Mouse (Mus musculus) embryonic facial prominence, embryonic 13.5 days (tissue): ENCODE data around the gene Olfr6. TPM values are rescaled to one million over a fixed set of nuclear protein-coding genes. Genes with fewer than 3 reads are reported as not detected.
"Not testable (repeated sequence)": the region's sequence is repeated elsewhere in the genome, so short reads cannot be mapped to it uniquely, and the experiment has no call there.

Experiments
- ATAC-seq: fragments of 200-750 bp; cut with Nextera tagmentation; 2 replicates; pipeline ENCODE4 v1.8.0; 2017; ENCODE audit warnings: low read depth; ENCODE audit not compliant: insufficient number of reproducible peaks, insufficient read depth, low FRiP score, low TSS enrichment
- H3K27ac ChIP-seq: fragments of 300-500 bp; sonication (generic); 2 replicates; pipeline ENCODE4 v1.5.1; 2015; ENCODE audit warnings: moderate library complexity, mild to moderate bottlenecking, inconsistent platforms
- H3K27me3 ChIP-seq: fragments of 300-500 bp; sonication (generic); 2 replicates; pipeline ENCODE4 v1.6.1; 2015; ENCODE audit warnings: mild to moderate bottlenecking, inconsistent platforms
- H3K36me3 ChIP-seq: fragments of 300-500 bp; sonication (generic); 2 replicates; pipeline ENCODE4 v1.6.1; 2015; ENCODE audit warnings: mild to moderate bottlenecking, inconsistent platforms
- H3K4me1 ChIP-seq: fragments of 300-500 bp; sonication (generic); 2 replicates; pipeline ENCODE4 v1.6.1; 2015; ENCODE audit warnings: inconsistent platforms
- H3K4me2 ChIP-seq: fragments of 300-500 bp; sonication (generic); 2 replicates; pipeline ENCODE4 v1.6.1; 2015; ENCODE audit warnings: moderate library complexity, mild to moderate bottlenecking, inconsistent platforms
- H3K4me3 ChIP-seq: fragments of 300-500 bp; sonication (generic); 2 replicates; pipeline ENCODE4 v1.5.1; 2015; ENCODE audit warnings: mild to moderate bottlenecking, inconsistent platforms
- H3K9ac ChIP-seq: fragments of 300-500 bp; sonication (generic); 2 replicates; pipeline ENCODE4 v1.6.1; 2015; ENCODE audit warnings: mild to moderate bottlenecking, inconsistent platforms
- H3K9me3 ChIP-seq: fragments of 300-500 bp; sonication (generic); 2 replicates; pipeline ENCODE4 v1.6.1; 2016; ENCODE audit warnings: inconsistent platforms
- WGBS: fragments of 180-500 bp; shearing (Covaris S2); methylation state at CpG from one replicate; pipeline ENCODE4 v1.1.7; 2015; ENCODE audit warnings: mixed read lengths; 5-methylcytosine and 5-hydroxymethylcytosine counted together
- polyA plus RNA-seq: library from polyadenylated mRNA; unstranded; fragments of >200 nt; fragmentation: Nextera tagmentation; extraction: Ambion mirVana; gene quantifications from 2 replicates; pipeline ENCODE4 v1.2.1, GENCODE M21; 2015

Olfr6 gene
- not detected in 2 replicates for polyA plus RNA-seq

DNA sequence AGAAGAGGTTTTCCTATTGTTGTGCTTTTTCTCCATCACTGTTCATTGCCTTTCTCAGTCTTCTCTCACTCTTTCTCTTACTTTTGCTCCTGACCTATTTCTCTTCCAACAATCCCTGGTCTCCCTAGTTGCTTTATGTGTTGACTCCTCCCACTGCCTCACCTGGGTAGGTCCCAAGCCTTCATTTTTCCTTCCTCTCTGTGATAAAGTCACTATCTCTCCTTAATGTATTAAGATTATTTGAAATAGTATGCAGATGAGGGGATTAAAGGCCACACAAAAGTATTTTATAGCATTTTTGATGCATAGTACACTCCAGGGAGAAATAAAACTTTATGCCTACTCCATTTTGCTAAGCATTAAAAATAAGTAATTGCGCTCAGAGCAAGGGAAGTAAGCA, at the start of gene Olfr6:
Gene Olfr6 (minus strand): TSS at position 101 of the 400 bp plus-strand sequence.
- 79% methylated on average over 1 of the region's 1 CpGs for WGBS
- H3K36me3 ChIP-seq: no peaks in the 10 kb centered on the region
- no peaks in the 10 kb centered on the region for H3K4me1 ChIP-seq
- no peaks in the 10 kb centered on the region for H3K27me3 ChIP-seq
- ATAC-seq: no peak
- no peak within 1 kb of the TSS for H3K4me2 ChIP-seq
- no peaks in the 10 kb centered on the region for H3K9me3 ChIP-seq
- H3K4me3 ChIP-seq: no peak within 1 kb of the TSS
- H3K9ac ChIP-seq: no peak within 1 kb of the TSS
- H3K27ac ChIP-seq: no peak within 1 kb of the TSS

DNA sequence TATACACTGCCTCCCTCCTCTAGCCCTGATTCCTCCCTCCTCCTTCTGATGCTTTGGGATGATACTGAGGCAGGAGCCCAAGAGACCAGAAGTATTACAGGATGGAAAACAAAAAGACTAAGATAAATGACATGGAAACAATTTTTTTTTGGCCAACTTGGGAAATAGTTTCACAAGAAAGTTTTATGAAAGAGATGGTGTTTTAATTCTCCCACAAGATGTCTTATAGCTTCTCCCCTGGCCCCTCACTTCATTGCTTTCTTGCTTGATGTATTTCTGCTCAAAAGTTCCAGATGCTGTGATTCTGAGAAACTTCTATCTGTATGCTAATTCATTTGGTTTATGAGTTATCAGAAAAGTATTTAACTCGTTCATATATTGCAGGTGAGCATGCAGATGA, 42.2 kb upstream of the Olfr6 start, which contains the start of gene Olfr2:
Gene Olfr2 (minus strand): TSS at position 101 of the 400 bp plus-strand sequence.
- Histone ChIP-seq H3K4me1 (no peaks in the 10 kb centered on the region), H3K4me2 (no peak within 1 kb of the TSS), H3K9ac (no peak within 1 kb of the TSS), H3K27me3 (no peaks in the 10 kb centered on the region), H3K36me3 (no peaks in the 10 kb centered on the region), H3K4me3 (no peak within 1 kb of the TSS), H3K9me3 (no peaks in the 10 kb centered on the region), H3K27ac (no peak within 1 kb of the TSS)
- ATAC-seq: no peak
- WGBS: 48% methylated on average over 1 of the region's 1 CpGs

DNA sequence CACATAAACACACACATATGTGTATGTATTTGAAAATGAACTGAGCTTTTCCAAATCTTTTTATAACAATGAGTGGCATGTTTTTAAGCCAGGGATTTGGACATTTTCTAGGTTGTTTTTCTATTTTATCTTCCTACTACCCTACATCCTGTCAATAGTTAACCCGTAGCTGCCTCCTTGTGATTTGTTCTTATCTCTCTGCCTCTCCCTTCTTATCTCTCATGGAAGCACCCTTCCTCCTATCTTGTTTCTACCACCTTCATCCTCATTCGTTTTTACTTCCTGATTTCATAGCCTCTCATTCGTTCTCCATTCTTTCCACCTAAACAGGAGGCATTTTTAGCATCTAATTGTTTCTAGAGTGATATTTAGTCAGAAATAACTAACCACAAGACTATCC, 40.4 kb upstream of the Olfr6 start:
- Histone ChIP-seq H3K27ac (no peak overlapping the region), H3K27me3 (no peaks in the 10 kb centered on the region), H3K9me3 (no peaks in the 10 kb centered on the region), H3K4me3 (no peak overlapping the region), H3K4me2 (no peak overlapping the region), H3K9ac (no peak overlapping the region), H3K36me3 (no peaks in the 10 kb centered on the region), H3K4me1 (no peaks in the 10 kb centered on the region)
- no peak for ATAC-seq
- 59% methylated on average over 3 of the region's 3 CpGs for WGBS

DNA sequence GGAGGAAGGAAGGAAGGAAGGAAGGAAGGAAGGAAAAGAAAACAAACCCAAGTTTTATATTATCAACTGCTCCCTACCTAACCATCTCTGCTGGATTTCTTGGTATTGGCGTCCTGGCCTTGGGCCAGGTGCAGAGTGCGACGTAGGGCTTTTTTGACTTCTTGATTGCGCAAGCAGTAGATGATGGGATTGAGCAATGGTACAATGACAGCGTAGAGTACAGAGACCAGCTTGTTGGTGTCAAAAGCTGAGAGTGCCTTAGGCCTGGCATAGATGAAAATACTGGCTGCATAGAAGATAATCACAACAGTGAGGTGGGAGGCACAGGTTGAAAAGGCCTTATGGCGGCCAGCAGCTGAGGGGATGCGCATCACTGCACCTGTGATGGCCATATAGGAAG, 37.1 kb upstream of the Olfr6 start:
- H3K4me1 ChIP-seq: no peaks in the 10 kb centered on the region
- no peak overlapping the region for H3K4me2 ChIP-seq
- no peaks in the 10 kb centered on the region for H3K9me3 ChIP-seq
- H3K9ac ChIP-seq: no peak overlapping the region
- H3K27ac ChIP-seq: no peak overlapping the region
- 88% methylated on average over 7 of the region's 7 CpGs for WGBS
- H3K27me3 ChIP-seq: no peaks in the 10 kb centered on the region
- H3K4me3 ChIP-seq: no peak overlapping the region
- H3K36me3 ChIP-seq: no peaks in the 10 kb centered on the region
- no peak for ATAC-seq

DNA sequence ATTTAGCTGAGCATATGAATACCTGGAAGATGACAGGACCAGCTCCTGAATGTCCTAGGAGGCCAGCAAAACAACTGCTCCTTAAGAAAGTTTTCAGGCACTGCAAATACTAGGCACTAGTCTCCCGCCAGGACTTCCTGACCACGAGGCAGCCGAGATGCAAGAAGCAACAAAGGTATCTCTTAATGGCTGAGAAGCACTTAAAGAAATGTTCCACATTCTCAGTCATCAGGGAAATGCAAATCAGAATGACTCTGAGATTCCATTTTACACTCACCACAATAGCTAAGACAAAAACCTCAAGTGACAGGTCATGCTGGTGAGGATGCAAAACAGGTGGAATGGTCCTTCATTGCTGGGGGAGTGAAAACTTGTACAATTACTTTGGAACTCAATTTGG, 21.5 kb upstream of the Olfr6 start:
- no peak for ATAC-seq
- Histone ChIP-seq H3K36me3 (no peaks in the 10 kb centered on the region), H3K4me2 (no peak overlapping the region), H3K9ac (no peak overlapping the region), H3K4me1 (no peaks in the 10 kb centered on the region), H3K27ac (no peak overlapping the region), H3K27me3 (no peaks in the 10 kb centered on the region), H3K4me3 (no peak overlapping the region), H3K9me3 (no peaks in the 10 kb centered on the region)
- WGBS: 85% methylated on average over 3 of the region's 3 CpGs

DNA sequence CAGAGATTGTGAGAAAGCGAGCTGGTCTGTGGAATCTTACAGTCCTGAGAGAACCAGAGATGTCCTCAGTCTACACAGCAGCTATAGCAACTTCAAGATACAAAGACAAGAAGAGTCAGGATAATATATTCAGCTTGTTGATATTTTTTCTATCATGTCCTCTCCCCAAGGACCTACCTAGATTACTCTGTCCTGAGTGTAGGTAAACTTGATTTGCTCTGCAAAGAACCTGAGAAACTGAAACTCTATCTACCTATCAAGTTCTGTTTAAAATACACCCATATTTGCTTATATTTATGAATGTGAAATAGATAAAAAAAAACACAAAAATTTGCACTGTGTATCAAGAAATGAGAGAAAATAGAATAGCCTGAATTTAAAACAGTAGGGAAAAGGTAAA, 11.6 kb upstream of the Olfr6 start, which contains the start of gene Olfr711:
Gene Olfr711 (minus strand): TSS at position 101 of the 400 bp plus-strand sequence.
- 59% methylated on average over 1 of the region's 1 CpGs for WGBS
- Histone ChIP-seq H3K27ac (no peak within 1 kb of the TSS), H3K36me3 (no peaks in the 10 kb centered on the region), H3K9me3 (no peaks in the 10 kb centered on the region), H3K4me1 (no peaks in the 10 kb centered on the region), H3K4me2 (no peak within 1 kb of the TSS), H3K9ac (no peak within 1 kb of the TSS), H3K4me3 (no peak within 1 kb of the TSS), H3K27me3 (no peaks in the 10 kb centered on the region)
- ATAC-seq: no peak

DNA sequence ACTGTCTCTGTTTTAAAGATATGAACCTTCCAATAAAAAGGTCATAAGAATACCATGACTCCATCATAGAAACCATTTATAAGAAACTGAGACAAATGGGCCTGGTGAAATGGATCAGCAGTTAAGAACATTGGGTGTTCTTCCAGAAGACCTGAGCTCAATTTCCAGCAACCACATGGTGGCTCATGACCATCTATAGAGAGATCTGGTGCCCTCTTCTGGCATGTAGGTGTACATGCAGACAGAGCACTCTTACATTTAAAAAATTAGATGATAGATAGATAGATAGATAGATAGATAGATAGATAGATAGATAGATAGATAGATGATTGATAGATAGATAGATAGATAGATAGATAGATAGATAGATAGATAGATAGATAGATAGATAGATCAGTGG, 3.8 kb upstream of the Olfr6 start:
- not testable (repeated sequence) for H3K9ac ChIP-seq, H3K36me3 ChIP-seq, H3K27ac ChIP-seq, H3K4me3 ChIP-seq, H3K4me2 ChIP-seq, H3K4me1 ChIP-seq, H3K27me3 ChIP-seq, ATAC-seq, H3K9me3 ChIP-seq

DNA sequence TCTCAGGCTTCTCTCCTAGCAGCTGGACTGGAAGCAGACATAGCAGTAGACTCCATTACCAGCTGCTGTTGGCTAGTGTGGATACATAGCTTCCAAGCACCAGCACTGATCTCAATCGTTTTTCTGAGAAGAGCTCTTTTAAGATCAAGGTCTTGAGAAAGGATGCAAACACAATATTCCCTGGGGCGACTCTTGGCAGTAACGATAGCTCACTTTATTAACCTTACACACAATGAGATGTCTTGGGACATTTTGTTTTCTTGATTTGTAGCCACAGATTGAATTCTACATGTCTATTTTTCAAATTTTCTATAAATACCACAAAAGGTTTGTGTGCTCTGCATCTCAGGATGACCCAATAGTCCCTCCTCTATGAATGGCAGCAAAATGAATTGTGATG, 15.5 kb downstream of the Olfr6 start, which contains the start of gene Olfr710:
Gene Olfr710 (minus strand): TSS at position 101 of the 400 bp plus-strand sequence.
- no peaks in the 10 kb centered on the region for H3K9me3 ChIP-seq
- no peak within 1 kb of the TSS for H3K27ac ChIP-seq
- no peaks in the 10 kb centered on the region for H3K4me1 ChIP-seq
- WGBS: 79% methylated on average over 3 of the region's 3 CpGs
- no peaks in the 10 kb centered on the region for H3K36me3 ChIP-seq
- ATAC-seq: no peak
- no peaks in the 10 kb centered on the region for H3K27me3 ChIP-seq
- H3K4me2 ChIP-seq: no peak within 1 kb of the TSS
- no peak within 1 kb of the TSS for H3K9ac ChIP-seq
- no peak within 1 kb of the TSS for H3K4me3 ChIP-seq

DNA sequence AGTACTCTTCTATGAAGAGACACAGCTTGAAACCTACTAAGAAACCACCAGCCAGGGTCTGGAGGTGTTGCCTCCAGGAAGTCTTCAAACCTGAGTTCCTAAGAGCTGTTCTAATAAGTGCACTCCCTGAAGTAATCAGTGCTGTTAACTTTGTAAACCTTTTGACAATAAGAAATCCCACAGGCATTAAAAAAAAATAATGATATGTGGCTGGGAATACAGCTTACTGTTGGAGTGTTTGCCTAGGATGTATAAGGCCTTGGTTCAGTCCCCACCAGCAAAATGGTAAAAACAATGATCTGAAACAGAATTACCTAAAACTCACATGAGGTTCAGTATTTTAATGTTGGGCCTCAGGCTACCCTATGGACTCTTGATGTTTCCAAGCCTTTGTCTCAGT, 31.6 kb downstream of the Olfr6 start, which contains the start of gene Olfr709-ps1:
Gene Olfr709-ps1 (minus strand): TSS at position 101 of the 400 bp plus-strand sequence.
- ATAC-seq: no peak
- Histone ChIP-seq H3K27me3 (no peaks in the 10 kb centered on the region), H3K9me3 (no peaks in the 10 kb centered on the region)

DNA sequence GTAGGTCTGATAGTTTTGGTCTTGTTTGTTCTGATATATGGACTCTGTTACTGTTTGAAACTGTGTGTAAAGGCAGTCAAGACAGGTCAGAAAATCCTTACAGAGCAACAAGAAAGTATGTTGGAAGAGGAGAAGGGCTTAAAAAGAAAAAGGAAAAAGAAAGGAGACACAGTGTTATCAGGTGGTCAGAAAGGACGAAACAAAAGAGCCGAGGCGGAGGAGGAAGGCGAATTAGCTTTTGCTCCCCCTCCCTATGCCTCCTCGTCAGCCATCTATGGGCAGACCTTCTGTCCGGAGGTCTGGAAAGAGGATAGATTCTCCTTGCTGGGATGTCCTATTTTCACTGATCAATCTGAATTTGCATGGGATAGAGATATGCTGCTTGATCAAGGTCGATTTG, 42.8 kb downstream of the Olfr6 start:
- ATAC-seq, H3K27me3 ChIP-seq, H3K9ac ChIP-seq, H3K4me1 ChIP-seq, H3K4me2 ChIP-seq, H3K27ac ChIP-seq, H3K9me3 ChIP-seq, H3K4me3 ChIP-seq, H3K36me3 ChIP-seq: not testable (repeated sequence)
- WGBS: 87% methylated on average over 7 of the region's 7 CpGs

More for the DNA sequence above, 31.6 kb downstream of the Olfr6 start, which contains the start of gene Olfr709-ps1:
- H3K4me3 ChIP-seq: no peak within 1 kb of the TSS
- H3K36me3 ChIP-seq: no peaks in the 10 kb centered on the region
- H3K4me1 ChIP-seq: no peaks in the 10 kb centered on the region
- H3K9ac ChIP-seq: no peak within 1 kb of the TSS
- no peak within 1 kb of the TSS for H3K27ac ChIP-seq
- no peak within 1 kb of the TSS for H3K4me2 ChIP-seq

DNA sequence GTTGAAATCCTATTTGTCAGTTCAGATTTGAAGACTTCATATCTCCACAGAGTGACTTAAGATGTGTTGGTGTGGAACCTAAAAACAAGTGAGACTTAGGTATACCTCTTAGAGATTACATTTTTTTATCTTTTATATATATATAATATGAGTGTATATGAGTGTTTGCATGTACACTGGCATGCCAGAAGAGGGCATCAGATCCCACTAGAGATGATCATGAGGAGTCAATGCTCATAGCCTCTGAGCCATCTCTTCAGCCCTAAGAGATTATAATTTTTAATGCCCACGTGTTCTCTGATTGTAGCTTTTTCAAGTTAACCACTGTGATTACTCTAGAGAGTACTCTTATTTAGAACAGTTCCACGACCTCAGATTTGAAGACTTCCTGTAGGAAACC, 56.1 kb downstream of the Olfr6 start, which contains the start of gene Olfr1532-ps1:
Gene Olfr1532-ps1 (plus strand): TSS at position 326 of the 400 bp plus-strand sequence.
- H3K4me1 ChIP-seq: no peaks in the 10 kb centered on the region
- no peaks in the 10 kb centered on the region for H3K36me3 ChIP-seq
- no peak within 1 kb of the TSS for H3K9ac ChIP-seq
- no peak for ATAC-seq
- 57% methylated on average over 2 of the region's 2 CpGs for WGBS
- H3K4me3 ChIP-seq: no peak within 1 kb of the TSS
- no peak within 1 kb of the TSS for H3K4me2 ChIP-seq
- no peak within 1 kb of the TSS for H3K27ac ChIP-seq
- H3K9me3 ChIP-seq: no peaks in the 10 kb centered on the region
- no peaks in the 10 kb centered on the region for H3K27me3 ChIP-seq
